Mouse (Mus musculus): ENCODE results near the gene Lrrn4cl.

Lrrn4cl gene

DNA sequence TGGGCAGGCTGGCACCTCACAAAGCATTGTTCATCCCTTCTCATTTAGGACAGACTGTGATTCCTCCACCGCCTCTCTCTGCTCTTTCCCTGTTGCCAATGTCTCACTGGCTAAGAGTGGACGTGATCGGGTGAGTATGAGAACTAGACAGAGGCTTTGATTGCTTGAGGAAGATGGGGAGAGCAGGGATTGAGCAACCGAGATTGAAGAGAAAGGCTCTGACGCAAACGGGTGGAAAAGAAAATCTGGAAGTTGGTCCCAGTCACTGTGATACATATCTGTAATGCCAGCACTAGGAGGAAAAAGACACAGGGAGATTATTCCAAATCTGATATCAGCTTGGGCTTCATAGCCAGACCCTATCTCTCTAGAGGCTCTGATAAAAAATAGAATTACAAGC lies 7.6 kb upstream of the Lrrn4cl start:
- Histone ChIP-seq H3K4me1 (replicated peaks; ENCODE audit: low read depth, low read length) (peaks cover 52% of the 10 kb centered on the region), H3K9me3 (ENCODE audit: low read length) (no peaks in the 10 kb centered on the region), H3K36me3 (ENCODE audit: insufficient read depth, low read length) (peaks cover 65% of the 10 kb centered on the region), H3K4me3 (replicated peaks; ENCODE audit: low read length) (no peak overlapping the region), H3K27me3 (ENCODE audit: insufficient read depth, low read length) (no peaks in the 10 kb centered on the region)
- TF ChIP-seq POU5F1 (IDR thresholded peaks at IDR 0.05; ENCODE audit: borderline replicate concordance, low read length) = no peak
- no peak for TF ChIP-seq CTCF (conservative IDR thresholded peaks at IDR 0.05; ENCODE audit: low read length)
- TF ChIP-seq NANOG (IDR thresholded peaks at IDR 0.05; ENCODE audit: borderline replicate concordance, low read length) = no peak

- Histone ChIP-seq H3K9me3 (ENCODE audit: low read length) (no peaks in the 10 kb centered on the region), H3K4me3 (replicated peaks; ENCODE audit: low read length) (no peak overlapping the region), H3K27me3 (ENCODE audit: insufficient read depth, low read length) (no peaks in the 10 kb centered on the region), H3K36me3 (ENCODE audit: insufficient read depth, low read length) (peaks cover 73% of the 10 kb centered on the region), H3K4me1 (replicated peaks; ENCODE audit: low read depth, low read length) (peaks cover 52% of the 10 kb centered on the region)
- peak; percentile 93 for TF ChIP-seq CTCF (conservative IDR thresholded peaks at IDR 0.05; ENCODE audit: low read length)
- TF ChIP-seq NANOG (IDR thresholded peaks at IDR 0.05; ENCODE audit: borderline replicate concordance, low read length) = no peak
- TF ChIP-seq POU5F1 (IDR thresholded peaks at IDR 0.05; ENCODE audit: borderline replicate concordance, low read length) = no peak
Observed at GRCm38 (mm10) chr19:8844371-8845129, 6.0 kb upstream of the Lrrn4cl start.

GRCm38 (mm10) chr19:8848356-8848755 lies 2.2 kb upstream of the Lrrn4cl start:
- Histone ChIP-seq H3K27me3 (ENCODE audit: insufficient read depth, low read length) (no peaks in the 10 kb centered on the region), H3K4me1 (replicated peaks; ENCODE audit: low read depth, low read length) (peaks cover 61% of the 10 kb centered on the region), H3K4me3 (replicated peaks; ENCODE audit: low read length) (no peak overlapping the region), H3K36me3 (ENCODE audit: insufficient read depth, low read length) (peaks cover 51% of the 10 kb centered on the region), H3K9me3 (ENCODE audit: low read length) (no peaks in the 10 kb centered on the region)
- no peak for TF ChIP-seq NANOG (IDR thresholded peaks at IDR 0.05; ENCODE audit: borderline replicate concordance, low read length)
- TF ChIP-seq CTCF (conservative IDR thresholded peaks at IDR 0.05; ENCODE audit: low read length) = no peak
- TF ChIP-seq POU5F1 (IDR thresholded peaks at IDR 0.05; ENCODE audit: borderline replicate concordance, low read length) = no peak

- Histone ChIP-seq H3K36me3 (ENCODE audit: insufficient read depth, low read length) (peaks cover 22% of the 10 kb centered on the region), H3K27me3 (ENCODE audit: insufficient read depth, low read length) (no peaks in the 10 kb centered on the region), H3K4me3 (replicated peaks; ENCODE audit: low read length) (peak overlapping the region; percentile 76), H3K9me3 (ENCODE audit: low read length) (no peaks in the 10 kb centered on the region), H3K4me1 (replicated peaks; ENCODE audit: low read depth, low read length) (peaks cover 58% of the 10 kb centered on the region)
- TF ChIP-seq POU5F1 (IDR thresholded peaks at IDR 0.05; ENCODE audit: borderline replicate concordance, low read length) (no peak), CTCF (conservative IDR thresholded peaks at IDR 0.05; ENCODE audit: low read length) (peak; percentile 10; the same call in 1 of the 2 replicates)
Observed at GRCm38 (mm10) chr19:8851639-8852038, 1.1 kb downstream of the Lrrn4cl start.

- peak overlapping the region; percentile 76 for H3K4me3 ChIP-seq (replicated peaks; ENCODE audit: low read length)
- no peaks in the 10 kb centered on the region for H3K9me3 ChIP-seq (ENCODE audit: low read length)
- no peaks in the 10 kb centered on the region for H3K27me3 ChIP-seq (ENCODE audit: insufficient read depth, low read length)
- peaks cover 14% of the 10 kb centered on the region for H3K36me3 ChIP-seq (ENCODE audit: insufficient read depth, low read length)
- peaks cover 50% of the 10 kb centered on the region for H3K4me1 ChIP-seq (replicated peaks; ENCODE audit: low read depth, low read length)
- TF ChIP-seq CTCF (conservative IDR thresholded peaks at IDR 0.05; ENCODE audit: low read length) (no peak), POU5F1 (IDR thresholded peaks at IDR 0.05; ENCODE audit: borderline replicate concordance, low read length) (no peak), NANOG (IDR thresholded peaks at IDR 0.05; ENCODE audit: borderline replicate concordance, low read length) (no peak)
Observed at GRCm38 (mm10) chr19:8852236-8852928, 1.8 kb downstream of the Lrrn4cl start.

- peaks cover 43% of the 10 kb centered on the region for H3K4me1 ChIP-seq (replicated peaks; ENCODE audit: low read depth, low read length)
- no peaks in the 10 kb centered on the region for H3K9me3 ChIP-seq (ENCODE audit: low read length)
- H3K27me3 ChIP-seq (ENCODE audit: insufficient read depth, low read length) = no peaks in the 10 kb centered on the region
- H3K36me3 ChIP-seq (ENCODE audit: insufficient read depth, low read length) = peaks cover 8% of the 10 kb centered on the region
- no peak overlapping the region for H3K4me3 ChIP-seq (replicated peaks; ENCODE audit: low read length)
- TF ChIP-seq CTCF (conservative IDR thresholded peaks at IDR 0.05; ENCODE audit: low read length) (no peak), NANOG (IDR thresholded peaks at IDR 0.05; ENCODE audit: borderline replicate concordance, low read length) (no peak), POU5F1 (IDR thresholded peaks at IDR 0.05; ENCODE audit: borderline replicate concordance, low read length) (no peak)
Observed at GRCm38 (mm10) chr19:8853117-8853516, 2.5 kb downstream of the Lrrn4cl start.

- no peaks in the 10 kb centered on the region for H3K9me3 ChIP-seq (ENCODE audit: low read length)
- TF ChIP-seq CTCF (conservative IDR thresholded peaks at IDR 0.05; ENCODE audit: low read length) (peak; percentile 79), POU5F1 (IDR thresholded peaks at IDR 0.05; ENCODE audit: borderline replicate concordance, low read length) (no peak)
Observed at GRCm38 (mm10) chr19:8857689-8858088, 7.1 kb downstream of the Lrrn4cl start.

GRCm38 (mm10) chr19:8859018-8859417 lies 8.4 kb downstream of the Lrrn4cl start:
- Histone ChIP-seq H3K27me3 (ENCODE audit: insufficient read depth, low read length) (no peaks in the 10 kb centered on the region), H3K4me1 (replicated peaks; ENCODE audit: low read depth, low read length) (no peaks in the 10 kb centered on the region), H3K36me3 (ENCODE audit: insufficient read depth, low read length) (no peaks in the 10 kb centered on the region), H3K9me3 (ENCODE audit: low read length) (no peaks in the 10 kb centered on the region), H3K4me3 (replicated peaks; ENCODE audit: low read length) (no peak overlapping the region)
- TF ChIP-seq NANOG (IDR thresholded peaks at IDR 0.05; ENCODE audit: borderline replicate concordance, low read length) (no peak), POU5F1 (IDR thresholded peaks at IDR 0.05; ENCODE audit: borderline replicate concordance, low read length) (no peak), CTCF (conservative IDR thresholded peaks at IDR 0.05; ENCODE audit: low read length) (peak; percentile 29)

More at GRCm38 (mm10) chr19:8857689-8858088, 7.1 kb downstream of the Lrrn4cl start:
- H3K4me1 ChIP-seq (replicated peaks; ENCODE audit: low read depth, low read length) = peaks cover 1% of the 10 kb centered on the region
- H3K36me3 ChIP-seq (ENCODE audit: insufficient read depth, low read length) = no peaks in the 10 kb centered on the region
- no peak overlapping the region for H3K4me3 ChIP-seq (replicated peaks; ENCODE audit: low read length)
- no peaks in the 10 kb centered on the region for H3K27me3 ChIP-seq (ENCODE audit: insufficient read depth, low read length)

Data from E14TG2a.4 (cell line).